Comparison of ENCODE assay signal across 24 mouse cellular contexts in the genomic region with DNA sequence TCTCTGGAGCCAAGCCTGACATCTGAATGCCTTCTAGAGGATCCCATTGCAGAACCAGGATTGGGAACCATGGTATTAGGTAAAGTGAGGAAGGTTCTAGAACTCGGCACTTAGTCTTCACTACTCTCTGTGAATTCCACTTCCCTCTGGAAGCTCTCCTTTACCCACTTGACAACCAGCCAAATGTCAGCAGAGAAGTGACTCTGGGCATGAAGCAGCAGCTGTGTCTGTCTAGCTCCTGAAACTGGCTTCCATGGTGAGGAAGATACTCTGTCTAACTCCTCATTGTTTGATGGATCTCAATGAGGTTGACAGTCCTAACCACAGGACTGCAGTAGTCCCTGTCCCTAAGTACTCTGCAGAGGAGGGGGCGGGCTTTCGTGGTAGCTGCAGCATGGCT.
DNase-seq lines count a peak whose midpoint lies in the region; ATAC-seq and TF ChIP-seq lines count a peak whose summit lies in the region.
"Had no signal": no experiment of that assay in that cellular context is flagged by ENCODE, and none has a peak within 500 bp of the region (broad histone marks: within the 10 kb centered on the region; RNA-seq: fewer than 3 reads in every experiment).

No protein-coding gene starts in this region.

- ATAC-seq in heart, embryonic 11.5 days (replicated peaks; ENCODE audit: insufficient number of reproducible peaks, low FRiP score, low TSS enrichment): no peak
- ATAC-seq in lung, embryonic 16.5 days (ENCODE audit: low read depth): 0 out of 2 replicates have a peak, but pooled peaks have one; percentile 18
- no peak for ATAC-seq in erythroblast, adult 5-6 weeks (replicated peaks; ENCODE audit: low FRiP score, poor library complexity, severe bottlenecking)
- ATAC-seq: forebrain, postnatal 0 days; midbrain, embryonic 13.5 days had no signal

- H3K4me3 ChIP-seq in heart, embryonic 11.5 days (ENCODE audit: low read depth, low read length): no peak overlapping the region
- H3K4me3 ChIP-seq in lung, embryonic 16.5 days (ENCODE audit: low read length): no peak overlapping the region
- no peak overlapping the region for H3K4me3 ChIP-seq in myocyte
- H3K4me3 ChIP-seq: heart, embryonic 12.5 days; liver, embryonic 15.5 days; midbrain, embryonic 13.5 days; neural tube, embryonic 12.5 days; stomach, embryonic 15.5 days had no signal

- H3K9me3 ChIP-seq in heart, embryonic 11.5 days (replicated peaks; ENCODE audit: control insufficient read depth, low read length): no peaks in the 10 kb centered on the region
- H3K9me3 ChIP-seq in lung, embryonic 16.5 days (ENCODE audit: control insufficient read depth, low read length): no peaks in the 10 kb centered on the region
- H3K9me3 ChIP-seq: heart, embryonic 12.5 days; liver, embryonic 15.5 days; midbrain, embryonic 13.5 days; neural tube, embryonic 12.5 days; stomach, embryonic 15.5 days had no signal

- no peak overlapping the region for H3K27ac ChIP-seq in heart, embryonic 11.5 days (ENCODE audit: low read depth, low read length)
- no peak overlapping the region for H3K27ac ChIP-seq in lung, embryonic 16.5 days (ENCODE audit: low read length)
- H3K27ac ChIP-seq: liver, embryonic 15.5 days; midbrain, embryonic 13.5 days; neural tube, embryonic 12.5 days had no signal

- no peak overlapping the region for H3K9ac ChIP-seq in heart, embryonic 11.5 days (ENCODE audit: low read depth, low read length)
- no peak overlapping the region for H3K9ac ChIP-seq in lung, embryonic 16.5 days (ENCODE audit: low read length)
- H3K9ac ChIP-seq: forebrain, postnatal 0 days; heart, embryonic 12.5 days; liver, embryonic 15.5 days; midbrain, embryonic 13.5 days; neural tube, embryonic 12.5 days; stomach, embryonic 15.5 days had no signal

- H3K4me2 ChIP-seq in heart, embryonic 11.5 days: no peak overlapping the region
- H3K4me2 ChIP-seq in lung, embryonic 16.5 days (ENCODE audit: low read depth, low read length): no peak overlapping the region
- H3K4me2 ChIP-seq in myocyte (ENCODE audit: low read depth): no peak overlapping the region
- H3K4me2 ChIP-seq: heart, embryonic 12.5 days; liver, embryonic 15.5 days; midbrain, embryonic 13.5 days; neural tube, embryonic 12.5 days; stomach, embryonic 15.5 days had no signal

- H3K27me3 ChIP-seq in heart, embryonic 11.5 days (ENCODE audit: control insufficient read depth, insufficient read depth, low read length): no peaks in the 10 kb centered on the region
- no peaks in the 10 kb centered on the region for H3K27me3 ChIP-seq in lung, embryonic 16.5 days (ENCODE audit: control insufficient read depth, insufficient read depth, low read depth, low read length)
- no peaks in the 10 kb centered on the region for H3K27me3 ChIP-seq in myocyte (ENCODE audit: control insufficient read depth, insufficient read depth, insufficient read length)
- H3K27me3 ChIP-seq: heart, embryonic 12.5 days; midbrain, embryonic 13.5 days; neural tube, embryonic 12.5 days; stomach, embryonic 15.5 days had no signal

- intact Hi-C loops in heart, postnatal 14 days (cut with DNase I): no loop called here

- no peak overlapping the region for H3ac ChIP-seq in myocyte (ENCODE audit: control insufficient read depth, insufficient read length)

- no peaks in the 10 kb centered on the region for H3K36me3 ChIP-seq in heart, embryonic 11.5 days (ENCODE audit: control insufficient read depth, insufficient read depth, low read length)
- H3K36me3 ChIP-seq in lung, embryonic 16.5 days (ENCODE audit: control insufficient read depth, insufficient read depth, low read length): no peaks in the 10 kb centered on the region
- no peaks in the 10 kb centered on the region for H3K36me3 ChIP-seq in myocyte (ENCODE audit: control insufficient read depth, insufficient read depth)
- H3K36me3 ChIP-seq: heart, embryonic 12.5 days; liver, embryonic 15.5 days; midbrain, embryonic 13.5 days; neural tube, embryonic 12.5 days; stomach, embryonic 15.5 days had no signal

- H3K79me2 ChIP-seq in myocyte (ENCODE audit: control insufficient read depth, insufficient read depth): no peaks in the 10 kb centered on the region

- TF ChIP-seq POLR2A in myocyte (IDR thresholded peaks at IDR 0.05; ENCODE audit: insufficient read length, low read depth): no peak

- peak; percentile 25 for DNase-seq in heart, adult 18-20 months
- DNase-seq in lung, postnatal 4 days: no peak
- peak; percentile 84 for DNase-seq in adipocyte (ENCODE audit: low spot score)
- no peak for DNase-seq in heart, postnatal 14 days
- DNase-seq: adrenal gland, postnatal 14 days; cerebellum, adult 8-10 months; forebrain, postnatal 0 days; heart, postnatal 10 days; kidney, adult 9 months; layer of hippocampus, adult 9-11 months; liver; lung, postnatal 10 days; retina, postnatal 1 day; right cerebral cortex, postnatal 4 days; thymus, postnatal 25 days had no signal

- 66% methylated on average over 3 of the region's 3 CpGs for WGBS in heart, embryonic 11.5 days (ENCODE audit: insufficient replicate concordance)
- WGBS in lung, embryonic 16.5 days: 63% methylated on average over 3 of the region's 3 CpGs

- H3K4me1 ChIP-seq in heart, embryonic 11.5 days (ENCODE audit: control insufficient read depth, insufficient read depth, low read length): no peaks in the 10 kb centered on the region
- H3K4me1 ChIP-seq in lung, embryonic 16.5 days (replicated peaks; ENCODE audit: control insufficient read depth, insufficient read depth, low read length): peaks cover 14% of the 10 kb centered on the region
- H3K4me1 ChIP-seq: neural tube, embryonic 12.5 days had no signal

TF ChIP-seq in myocyte, 11 proteins besides CTCF, POLR2A, EP300 and RAD21:
- TF ChIP-seq MYOD1 (IDR thresholded peaks at IDR 0.05; ENCODE audit: control insufficient read depth in 1 of 3, insufficient read length in 2 of 3, low read depth in 2 of 3) (peak; percentile 24 to 57 (median 39)), MYOG (IDR thresholded peaks at IDR 0.05; ENCODE audit: control insufficient read depth in 1 of 3, insufficient read depth in 1 of 3, insufficient read length in 2 of 3, low read depth in 2 of 3) (peak in 2 of 3 experiments; percentile 8 to 22), SRF (IDR thresholded peaks at IDR 0.05; ENCODE audit: control insufficient read depth, insufficient read length, low read depth) (no peak), E2F4 (IDR thresholded peaks at IDR 0.05; ENCODE audit: insufficient read depth) (no peak), REST (IDR thresholded peaks at IDR 0.05; ENCODE audit: insufficient read depth, insufficient read length) (no peak)

Comparison
In these comparisons a context has a peak if more than half of its experiments do, and no peak if none do; other contexts are left out.
1. DNase-seq: peak in heart, adult 18-20 months (2 of 2) and adipocyte (single experiment); none in lung, postnatal 4 days (0 of 2) and heart, postnatal 14 days (0 of 2).